Comparison of ENCODE assay signal across 16 mouse cellular contexts in genomic region chr12:11887291-11887690, GRCm38 (mm10).
"Had no signal": no experiment of that assay in that cellular context is flagged by ENCODE, and none has a peak within 500 bp of the region (broad histone marks: within the 10 kb centered on the region; RNA-seq: fewer than 3 reads in every experiment).

No protein-coding gene starts in this region.

- H3K4me1 ChIP-seq: liver, embryonic 13.5 days; stomach, embryonic 15.5 days had no signal

- H3K36me3 ChIP-seq: liver, embryonic 13.5 days; stomach, embryonic 15.5 days had no signal

- H3K27me3 ChIP-seq: liver, embryonic 13.5 days; stomach, embryonic 15.5 days had no signal

- H3K27ac ChIP-seq: layer of hippocampus, adult 2 months; left cerebral cortex, adult 2 months; liver, embryonic 13.5 days; stomach, embryonic 15.5 days had no signal

- ATAC-seq: lung, postnatal 0 days had no signal

- H3K4me3 ChIP-seq: layer of hippocampus, adult 2 months; left cerebral cortex, adult 2 months; liver, embryonic 13.5 days; stomach, embryonic 15.5 days had no signal

- H3K9me3 ChIP-seq: liver, embryonic 13.5 days; stomach, embryonic 15.5 days had no signal

- DNase-seq: kidney, adult 18-20 months; kidney, adult 9 months; kidney, postnatal 14 days; layer of hippocampus, adult 9-11 months; liver, embryonic 13.5 days; lung, adult 2 months; midbrain, embryonic 14.5 days; retina, postnatal 1 day; right cerebral cortex, postnatal 25 days; spleen, adult 18-20 months; thymus, postnatal 25 days had no signal

- H3K9ac ChIP-seq: liver, embryonic 13.5 days; stomach, embryonic 15.5 days had no signal

- H3K4me2 ChIP-seq: liver, embryonic 13.5 days; midbrain, embryonic 11.5 days; stomach, embryonic 15.5 days had no signal
